Mouse (Mus musculus): ENCODE measurements at regions not wholly inside any gene's neighbourhood (a gene's known extent, or its start where the extent isn't known, plus 50 kb on each side); places are given as distances from the start of the nearest gene placed in this dataset.
"Not testable (repeated sequence)": the region's sequence is repeated elsewhere in the genome, so short reads cannot be mapped to it uniquely, and the experiment has no call there.

DNA sequence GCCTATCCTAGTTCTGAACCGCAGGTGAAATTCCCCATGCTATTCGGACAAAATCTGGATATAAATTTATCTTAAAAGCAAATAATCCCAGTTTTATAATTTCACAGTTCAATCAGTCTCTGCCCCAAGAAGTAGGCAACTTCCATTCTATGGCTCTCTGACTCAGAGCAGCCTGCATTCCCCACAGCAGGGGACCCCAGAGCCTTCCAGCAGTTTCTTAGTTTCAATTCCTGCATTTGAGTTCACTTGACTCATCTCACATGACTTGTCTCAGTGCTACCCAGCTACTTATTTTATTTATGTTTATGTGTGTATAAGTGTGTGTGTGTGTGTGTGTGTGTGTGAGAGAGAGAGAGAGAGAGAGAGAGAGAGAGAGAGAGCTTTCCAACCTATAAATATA lies 650.0 kb downstream of the Nebl start:
- DNase-seq (ENCODE audit: low spot score), result no peak

DNA sequence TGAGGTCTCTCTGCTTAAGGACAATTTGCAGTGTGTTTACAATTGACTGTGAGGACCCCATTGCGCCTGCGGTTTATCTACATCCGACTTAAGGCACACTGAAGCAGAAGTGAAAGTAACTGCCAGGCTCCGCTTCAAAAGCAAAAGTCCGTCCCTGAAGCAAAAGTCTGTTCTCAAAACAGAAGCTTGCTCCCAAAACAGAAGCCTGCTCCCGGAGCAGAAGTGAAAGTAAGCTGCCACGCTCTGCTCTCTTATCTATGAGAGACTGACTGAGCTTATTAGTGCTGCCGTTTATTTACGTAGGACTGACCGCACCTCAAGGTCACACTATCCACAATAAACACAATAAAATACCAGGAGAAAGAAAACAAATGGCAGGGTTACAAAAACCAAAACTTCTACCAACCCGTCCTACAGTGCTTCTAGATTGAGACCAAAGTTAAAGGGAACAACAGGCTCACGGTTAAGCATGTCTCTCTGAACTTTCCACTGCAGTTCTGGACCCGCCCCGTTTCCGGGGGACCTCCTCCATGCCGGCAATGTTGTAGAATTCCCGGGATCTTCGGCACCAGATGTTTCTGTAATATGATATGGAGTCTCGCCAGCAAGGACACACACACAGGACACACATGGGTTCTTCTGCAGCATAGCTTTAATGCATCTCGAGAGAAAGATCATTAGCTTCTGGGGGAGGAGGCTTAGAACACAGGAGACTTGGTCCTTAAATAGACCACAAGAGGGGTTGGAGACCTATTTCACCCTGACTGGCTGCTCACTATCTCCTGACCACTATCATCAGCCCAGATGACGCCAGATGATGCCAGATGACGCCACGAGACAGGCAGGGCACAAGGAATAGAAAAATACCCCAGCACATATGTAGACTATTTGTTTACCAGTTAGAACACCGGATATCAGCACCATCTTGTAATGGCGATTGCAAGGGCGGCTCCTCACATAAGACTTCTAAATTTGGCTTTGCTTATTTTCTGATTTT lies 665.8 kb downstream of the Nebl start:
- DNase-seq (ENCODE audit: low spot score), result not testable (repeated sequence)

Measured in gastrocnemius, adult 18-20 months (tissue).